Mouse (Mus musculus) liver, embryonic 14.5 days (tissue): ENCODE measurements at regions not wholly inside any gene's neighbourhood (a gene's known extent, or its start where the extent isn't known, plus 50 kb on each side); places are given as distances from the start of the nearest gene placed in this dataset.

Source experiments
- CTCF ChIP-seq: IDR thresholded peaks from 2 replicates; pipeline ENCODE4 v1.5.1; 2016; ENCODE audit warnings: antibody characterized with exemption, low read depth, control low read depth
- EP300 ChIP-seq: IDR thresholded peaks from 2 replicates; pipeline ENCODE4 v1.6.1; 2016; ENCODE audit warnings: antibody characterized with exemption, low read depth

GRCm38 (mm10) chr15:49065069-49065468, 4819.6 kb upstream of the Gm7489 start:
- no peak for TF ChIP-seq EP300
- TF ChIP-seq CTCF, result no peak
